Comparison of ENCODE assay signal across 7 mouse cellular contexts in the genomic region with DNA sequence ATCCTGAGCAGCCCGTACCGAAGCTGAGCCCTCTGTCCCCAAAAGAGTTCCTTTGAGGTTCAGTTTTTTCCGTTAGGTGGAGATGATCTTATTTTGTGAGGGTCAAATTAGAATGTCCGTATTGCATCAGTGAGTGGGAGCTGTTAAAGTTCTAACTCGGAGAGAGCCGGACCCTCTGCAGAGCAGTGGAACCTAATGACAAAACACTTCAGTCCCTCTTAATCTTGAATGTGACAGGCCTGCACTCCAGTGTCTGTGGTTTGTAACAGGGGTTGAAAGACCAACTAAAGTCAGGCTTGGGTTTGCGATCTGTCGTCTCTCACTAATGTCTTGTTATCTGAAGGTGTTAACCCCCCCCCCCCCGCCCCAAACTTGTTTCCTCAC. TPM values are rescaled to one million over a fixed set of nuclear protein-coding genes. Genes with fewer than 3 reads are reported as not detected.
DNase-seq lines count a peak whose midpoint lies in the region; ATAC-seq and TF ChIP-seq lines count a peak whose summit lies in the region.

No protein-coding gene starts in this region.

- no peaks in the 10 kb centered on the region for H3K9me3 ChIP-seq in forebrain, embryonic 12.5 days
- no peaks in the 10 kb centered on the region for H3K9me3 ChIP-seq in liver, embryonic 13.5 days (replicated peaks)

- peak overlapping the region; percentile 80 for H3K4me2 ChIP-seq in forebrain, embryonic 12.5 days
- peak overlapping the region; percentile 77 for H3K4me2 ChIP-seq in liver, embryonic 13.5 days

- H3K4me1 ChIP-seq in testis, adult 2 months (ENCODE audit: control insufficient read depth, insufficient read depth, low read length): peaks cover 2% of the 10 kb centered on the region; the same call in 1 of the 2 replicates
- peaks cover 8% of the 10 kb centered on the region for H3K4me1 ChIP-seq in forebrain, embryonic 12.5 days
- peaks cover 17% of the 10 kb centered on the region for H3K4me1 ChIP-seq in liver, embryonic 13.5 days (replicated peaks)

- no peaks in the 10 kb centered on the region; the same call in none of the 2 replicates for H3K36me3 ChIP-seq in testis, adult 2 months (ENCODE audit: control insufficient read depth, insufficient read depth, low read length)
- H3K36me3 ChIP-seq in forebrain, embryonic 12.5 days (replicated peaks): peaks cover 18% of the 10 kb centered on the region
- H3K36me3 ChIP-seq in liver, embryonic 13.5 days: peaks cover 20% of the 10 kb centered on the region

- H3K27me3 ChIP-seq in testis, adult 2 months (ENCODE audit: control insufficient read depth, insufficient read depth, low read length): no peaks in the 10 kb centered on the region
- H3K27me3 ChIP-seq in forebrain, embryonic 12.5 days: no peaks in the 10 kb centered on the region
- H3K27me3 ChIP-seq in liver, embryonic 13.5 days: no peaks in the 10 kb centered on the region

- peak overlapping the region; percentile 99 for H3K4me3 ChIP-seq in testis, adult 2 months (ENCODE audit: control insufficient read depth, low read depth, low read length)
- peak overlapping the region; percentile 83 for H3K4me3 ChIP-seq in forebrain, embryonic 12.5 days (replicated peaks)
- H3K4me3 ChIP-seq in liver, embryonic 13.5 days (replicated peaks): peak overlapping the region; percentile 89

- ATAC-seq in forebrain, embryonic 12.5 days (ENCODE audit: low FRiP score): peak; percentile 45
- peak; percentile 63 for ATAC-seq in liver, embryonic 13.5 days (ENCODE audit: low read depth)

- 7% methylated on average over 9 of the region's 9 CpGs for WGBS in forebrain, embryonic 12.5 days
- WGBS in liver, embryonic 13.5 days (ENCODE audit: insufficient replicate concordance): 0% methylated on average over 9 of the region's 9 CpGs

- H3K9ac ChIP-seq in forebrain, embryonic 12.5 days: peak overlapping the region; percentile 75
- H3K9ac ChIP-seq in liver, embryonic 13.5 days: peak overlapping the region; percentile 79

- peak overlapping the region; percentile 87; the same call in 1 of the 2 replicates for H3K27ac ChIP-seq in testis, adult 2 months (ENCODE audit: control insufficient read depth, insufficient read depth, low read depth, low read length)
- H3K27ac ChIP-seq in forebrain, embryonic 12.5 days: peak overlapping the region; percentile 38; the same call in 1 of the 2 replicates
- peak overlapping the region; percentile 50 for H3K27ac ChIP-seq in liver, embryonic 13.5 days

- no peak for TF ChIP-seq CTCF in testis, adult 2 months (IDR thresholded peaks at IDR 0.05; ENCODE audit: control insufficient read depth, insufficient read depth, insufficient replicate concordance, low read depth, low read length)

- TF ChIP-seq POLR2A in testis, adult 2 months (IDR thresholded peaks at IDR 0.05; ENCODE audit: control insufficient read depth, low read depth, low read length): no peak

- no peak for DNase-seq in testis, postnatal 10 days (ENCODE audit: low spot score)
- no peak for DNase-seq in liver, embryonic 13.5 days
- no peak for DNase-seq in left cerebral cortex, adult 18-20 months (ENCODE audit: low spot score in 2 of 2)
- no peak for DNase-seq in frontal cortex, adult 2 months (ENCODE audit: extremely low spot score in 1 of 2, low spot score in 1 of 2)
- no peak for DNase-seq in spleen, postnatal 14 days (ENCODE audit: low spot score in 2 of 2)

RNA-seq across cellular contexts. Expression of a gene that starts 0.5 kb away (rescaled TPM):
- 5.0 and 6.2 TPM in 2 replicates for polyA plus RNA-seq in testis, adult 2 months (2012; rRNA removed)
- 62.8 and 66.9 TPM in 2 replicates for polyA plus RNA-seq in forebrain, embryonic 12.5 days (2016; fragmentation: Nextera tagmentation; extraction: Ambion mirVana)
- polyA plus RNA-seq in liver, embryonic 13.5 days (2015; fragmentation: Nextera tagmentation; extraction: Ambion mirVana): 28.4 and 31.7 TPM in 2 replicates
- total RNA-seq in left cerebral cortex, adult 18-20 months (2021): 10 to 100 TPM; 55.5 to 57.8 TPM
- polyA plus RNA-seq in frontal cortex, adult 2 months (2012; rRNA removed): 24.5 and 25.0 TPM in 2 replicates

RNA-seq across cellular contexts. Expression of a gene that starts 8.0 kb away (rescaled TPM):
- 101 and 105 TPM in 2 replicates for polyA plus RNA-seq in testis, adult 2 months (2012; rRNA removed)
- 55.8 and 62.5 TPM in 2 replicates for polyA plus RNA-seq in forebrain, embryonic 12.5 days (2016; fragmentation: Nextera tagmentation; extraction: Ambion mirVana)
- polyA plus RNA-seq in liver, embryonic 13.5 days (2015; fragmentation: Nextera tagmentation; extraction: Ambion mirVana): 57.5 and 61.2 TPM in 2 replicates
- total RNA-seq in left cerebral cortex, adult 18-20 months (2021): 10 to 100 TPM; 30.2 to 31.1 TPM
- 75.9 and 87.6 TPM in 2 replicates for polyA plus RNA-seq in frontal cortex, adult 2 months (2012; rRNA removed)

RNA-seq across cellular contexts. Expression of a gene that starts 40.1 kb away (rescaled TPM):
- polyA plus RNA-seq in testis, adult 2 months (2012; rRNA removed): 1.3 and 1.4 TPM in 2 replicates
- polyA plus RNA-seq in forebrain, embryonic 12.5 days (2016; fragmentation: Nextera tagmentation; extraction: Ambion mirVana): 1.7 and 2.1 TPM in 2 replicates
- polyA plus RNA-seq in liver, embryonic 13.5 days (2015; fragmentation: Nextera tagmentation; extraction: Ambion mirVana): 0.54 and 1.0 TPM in 2 replicates
- 1 to 10 TPM; 2.3 to 2.9 TPM for total RNA-seq in left cerebral cortex, adult 18-20 months (2021)
- 3.5 TPM in 2 replicates for polyA plus RNA-seq in frontal cortex, adult 2 months (2012; rRNA removed)
